Mouse (Mus musculus): ENCODE results near the gene Ffar4.

Gene Ffar4

DNA sequence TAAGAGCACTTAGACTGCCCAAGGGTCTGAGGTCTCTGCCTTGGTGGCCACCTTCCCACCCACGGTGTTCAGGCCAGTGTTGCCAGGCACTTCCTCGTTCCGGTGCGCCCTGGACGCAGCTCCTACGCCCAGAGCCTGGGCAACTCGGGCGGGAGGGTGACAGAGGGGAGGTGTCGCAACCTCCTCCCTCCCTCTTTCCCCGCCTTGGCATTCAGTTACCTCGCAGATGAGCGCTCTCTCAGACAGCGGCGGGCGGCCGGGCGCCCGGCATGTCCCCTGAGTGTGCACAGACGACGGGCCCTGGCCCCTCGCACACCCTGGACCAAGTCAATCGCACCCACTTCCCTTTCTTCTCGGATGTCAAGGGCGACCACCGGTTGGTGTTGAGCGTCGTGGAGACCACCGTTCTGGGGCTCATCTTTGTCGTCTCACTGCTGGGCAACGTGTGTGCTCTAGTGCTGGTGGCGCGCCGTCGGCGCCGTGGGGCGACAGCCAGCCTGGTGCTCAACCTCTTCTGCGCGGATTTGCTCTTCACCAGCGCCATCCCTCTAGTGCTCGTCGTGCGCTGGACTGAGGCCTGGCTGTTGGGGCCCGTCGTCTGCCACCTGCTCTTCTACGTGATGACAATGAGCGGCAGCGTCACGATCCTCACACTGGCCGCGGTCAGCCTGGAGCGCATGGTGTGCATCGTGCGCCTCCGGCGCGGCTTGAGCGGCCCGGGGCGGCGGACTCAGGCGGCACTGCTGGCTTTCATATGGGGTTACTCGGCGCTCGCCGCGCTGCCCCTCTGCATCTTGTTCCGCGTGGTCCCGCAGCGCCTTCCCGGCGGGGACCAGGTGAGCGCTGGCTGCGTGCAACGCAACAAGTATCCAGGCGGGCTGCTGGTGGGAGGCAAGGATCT, at the start of gene Ffar4:
Gene Ffar4, plus strand, starts transcription at position 214 of the 901 bp plus-strand sequence.
- in situ Hi-C loops (cut with MboI; ENCODE audit: unreplicated experiment in 2 of 2), result no loop called here

DNA sequence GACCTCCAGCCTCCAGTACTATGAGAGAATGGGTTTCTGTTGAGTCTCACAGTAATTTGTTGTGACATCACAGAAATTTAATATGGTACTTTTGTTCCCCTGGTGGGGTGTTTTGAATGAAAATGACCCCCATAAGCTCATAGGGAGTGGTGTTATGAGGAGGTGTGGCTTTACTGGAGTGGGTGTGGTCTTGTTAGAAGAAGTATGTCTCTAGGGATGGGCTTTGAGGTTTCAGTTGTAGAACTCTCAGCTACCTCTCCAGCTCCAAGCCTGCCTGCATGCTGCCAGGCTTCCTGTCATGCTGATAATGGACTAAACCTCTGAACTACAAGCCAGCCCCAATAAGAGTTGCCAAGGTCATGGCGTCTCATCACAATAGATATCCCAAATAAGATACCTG, 47.2 kb upstream of the Ffar4 start:
- in situ Hi-C loops (cut with MboI; ENCODE audit: unreplicated experiment in 2 of 2), result loop anchor here (5.0 to 25.0 kb wide), 10 partner anchors 97 to 1637 kb away; partner anchors contain the start of genes Cyp26a1 (in 1 of the 2), Fra10ac1 (in 1 of the 2) and Tnks2 (in 1 of the 2)

- in situ Hi-C loops (cut with MboI; ENCODE audit: unreplicated experiment in 2 of 2), result loop anchor here (5.0 to 10.0 kb wide), 7 partner anchors 101 to 486 kb away; partner anchors contain the start of gene Fra10ac1 (in 1 of the 2)
Measured at GRCm38 (mm10) chr19:38053227-38054041, 43.4 kb upstream of the Ffar4 start.

DNA sequence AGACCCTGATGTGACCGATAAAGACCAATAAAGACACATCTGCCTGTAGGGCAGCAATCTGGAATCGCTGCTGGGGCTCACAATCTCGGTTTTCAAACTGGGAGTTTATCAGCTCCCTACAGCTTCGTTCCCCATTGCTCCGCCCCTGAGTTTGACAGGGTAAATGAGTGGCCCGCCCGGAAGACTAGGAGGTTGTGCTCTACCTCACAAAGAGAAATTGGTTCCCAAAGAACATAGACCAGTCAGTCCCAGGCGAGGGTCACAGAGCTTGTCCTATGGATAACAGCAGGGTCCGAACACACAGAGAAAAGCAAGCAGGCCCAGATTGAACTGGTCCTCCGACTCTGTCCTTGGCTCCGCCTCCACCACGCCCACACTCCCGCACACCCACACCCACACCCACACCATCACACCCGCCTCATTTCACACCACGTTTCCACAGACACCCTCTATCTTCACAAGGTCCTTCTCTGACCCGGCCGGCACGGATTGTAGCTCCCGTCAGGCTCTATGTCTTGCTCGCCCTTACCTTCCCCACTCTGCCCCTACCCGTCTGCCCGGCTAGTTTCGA, 42.6 kb upstream of the Ffar4 start:
- in situ Hi-C loops (cut with MboI; ENCODE audit: unreplicated experiment in 2 of 2), result loop anchor here (5.0 to 10.0 kb wide), 7 partner anchors 102 to 487 kb away; partner anchors contain the start of gene Fra10ac1 (in 1 of the 2)

DNA sequence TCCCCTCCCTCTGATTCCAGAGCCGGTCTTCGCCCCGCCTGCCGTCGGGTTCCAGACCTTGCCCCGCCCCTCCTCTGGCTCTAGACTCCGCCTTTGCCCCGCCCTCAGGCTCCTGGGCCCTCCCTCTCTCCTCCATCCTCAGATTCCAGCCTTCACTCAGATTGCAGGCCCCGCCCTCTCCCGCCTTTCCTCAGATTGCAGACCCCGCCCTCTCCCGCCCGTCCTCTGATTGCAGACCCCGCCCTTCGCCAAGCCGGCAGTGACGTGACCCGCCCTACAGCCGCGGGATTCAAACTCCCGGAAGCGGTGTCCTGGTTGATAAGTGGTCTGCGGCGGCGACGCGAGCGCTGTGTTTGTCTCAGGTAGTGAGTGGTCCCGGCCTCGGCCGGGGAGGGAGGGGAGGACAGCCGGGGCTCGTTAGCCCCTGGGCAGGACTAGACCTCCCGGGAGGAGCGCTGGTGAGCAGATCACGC, 42.1 kb upstream of the Ffar4 start, which contains the start of gene Cep55:
Gene Cep55, plus strand, starts transcription at position 292 of the 473 bp plus-strand sequence.
- in situ Hi-C loops (cut with MboI; ENCODE audit: unreplicated experiment in 2 of 2), result loop anchor here (5.0 to 10.0 kb wide), 7 partner anchors 102 to 487 kb away; partner anchors contain the start of gene Fra10ac1 (in 1 of the 2)

- in situ Hi-C loops (cut with MboI; ENCODE audit: unreplicated experiment in 2 of 2), result loop anchor here (10.0 kb wide), 4 partner anchors 169 to 481 kb away; partner anchors contain the start of gene Fra10ac1 (in 1 of the 2)
Measured at GRCm38 (mm10) chr19:38055798-38056197, 41.1 kb upstream of the Ffar4 start.

DNA sequence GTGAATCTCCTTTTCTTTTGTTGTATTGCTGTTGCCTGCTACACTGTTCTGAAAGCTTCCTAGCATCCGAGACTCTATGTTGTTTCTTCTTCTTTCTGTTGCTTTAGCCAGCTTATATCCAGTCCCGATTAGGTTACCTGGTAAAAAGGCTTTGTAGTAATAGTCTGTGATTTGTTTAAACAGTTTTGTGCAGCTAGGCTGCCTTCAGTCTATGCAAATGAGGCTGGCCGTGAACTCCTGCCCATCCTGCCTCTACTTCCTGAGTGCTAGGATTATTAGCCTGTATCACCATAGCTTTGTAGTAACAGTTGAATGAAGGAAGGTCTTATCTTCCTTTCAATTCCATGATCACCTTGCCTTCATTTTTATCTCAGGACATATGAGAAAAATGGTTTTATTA, 40.6 kb upstream of the Ffar4 start:
- in situ Hi-C loops (cut with MboI; ENCODE audit: unreplicated experiment in 2 of 2), result loop anchor here (10.0 kb wide), 4 partner anchors 169 to 481 kb away; partner anchors contain the start of gene Fra10ac1 (in 1 of the 2)

GRCm38 (mm10) chr19:38056931-38057330, 39.9 kb upstream of the Ffar4 start:
- in situ Hi-C loops (cut with MboI; ENCODE audit: unreplicated experiment in 2 of 2), result loop anchor here (10.0 kb wide), 4 partner anchors 168 to 482 kb away; partner anchors contain the start of gene Fra10ac1 (in 1 of the 2)

- in situ Hi-C loops (cut with MboI; ENCODE audit: unreplicated experiment in 2 of 2), result loop anchor here in 1 of 2 experiments (10.0 kb wide), 1 partner anchor 372 kb away; no protein-coding TSS in a partner anchor
Measured at GRCm38 (mm10) chr19:38063201-38063600, 33.7 kb upstream of the Ffar4 start.

GRCm38 (mm10) chr19:38064051-38064450, 32.8 kb upstream of the Ffar4 start:
- in situ Hi-C loops (cut with MboI; ENCODE audit: unreplicated experiment in 2 of 2), result loop anchor here in 1 of 2 experiments (10.0 kb wide), 1 partner anchor 371 kb away; no protein-coding TSS in a partner anchor

DNA sequence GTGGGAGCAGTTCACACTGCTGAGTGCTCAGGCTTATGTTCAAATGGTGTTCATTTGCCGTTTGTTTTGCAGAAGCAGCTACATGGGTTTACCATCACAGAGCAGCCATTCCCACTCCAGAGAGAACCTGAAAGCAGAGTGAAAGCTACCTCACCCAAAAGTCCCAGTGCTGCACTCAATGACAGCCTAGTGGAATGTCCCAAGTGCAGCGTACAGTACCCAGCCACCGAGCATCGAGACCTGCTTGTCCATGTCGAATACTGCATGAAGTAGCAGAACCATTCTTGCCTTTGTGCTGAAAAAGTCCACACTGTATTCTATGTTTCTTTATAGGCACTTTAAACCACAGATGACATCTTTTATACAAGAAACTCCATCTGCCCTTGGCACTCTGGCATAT, 23.6 kb upstream of the Ffar4 start:
- in situ Hi-C loops (cut with MboI; ENCODE audit: unreplicated experiment in 2 of 2), result no loop called here

GRCm38 (mm10) chr19:38075051-38075450, 21.8 kb upstream of the Ffar4 start:
- in situ Hi-C loops (cut with MboI; ENCODE audit: unreplicated experiment in 2 of 2), result no loop called here

DNA sequence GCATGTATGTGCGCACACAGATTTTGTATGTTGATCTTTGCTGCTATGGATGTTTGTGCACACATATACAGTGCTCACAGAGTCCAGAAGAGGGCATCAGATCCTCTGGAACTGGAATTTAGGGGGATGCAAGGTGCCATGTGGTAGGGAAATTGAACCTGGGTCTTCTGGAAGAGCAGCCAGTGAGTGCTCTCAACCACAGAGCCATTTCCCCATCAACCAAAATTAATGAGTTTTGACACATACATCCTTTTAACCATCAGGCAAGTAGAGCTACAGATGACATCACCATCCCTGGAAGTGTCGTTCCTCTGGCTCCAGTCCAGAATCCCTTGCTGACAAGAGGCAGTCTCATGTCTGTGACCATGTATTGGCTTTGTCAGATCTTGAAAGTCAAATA, 20.6 kb upstream of the Ffar4 start:
- in situ Hi-C loops (cut with MboI; ENCODE audit: unreplicated experiment in 2 of 2), result no loop called here

- in situ Hi-C loops (cut with MboI; ENCODE audit: unreplicated experiment in 2 of 2), result no loop called here
Measured at GRCm38 (mm10) chr19:38077851-38078540, 18.9 kb upstream of the Ffar4 start.

GRCm38 (mm10) chr19:38081361-38081760, 15.5 kb upstream of the Ffar4 start:
- in situ Hi-C loops (cut with MboI; ENCODE audit: unreplicated experiment in 2 of 2), result no loop called here

GRCm38 (mm10) chr19:38082931-38083525, 13.8 kb upstream of the Ffar4 start:
- in situ Hi-C loops (cut with MboI; ENCODE audit: unreplicated experiment in 2 of 2), result no loop called here

GRCm38 (mm10) chr19:38085841-38086240, 11.0 kb upstream of the Ffar4 start:
- in situ Hi-C loops (cut with MboI; ENCODE audit: unreplicated experiment in 2 of 2), result no loop called here

DNA sequence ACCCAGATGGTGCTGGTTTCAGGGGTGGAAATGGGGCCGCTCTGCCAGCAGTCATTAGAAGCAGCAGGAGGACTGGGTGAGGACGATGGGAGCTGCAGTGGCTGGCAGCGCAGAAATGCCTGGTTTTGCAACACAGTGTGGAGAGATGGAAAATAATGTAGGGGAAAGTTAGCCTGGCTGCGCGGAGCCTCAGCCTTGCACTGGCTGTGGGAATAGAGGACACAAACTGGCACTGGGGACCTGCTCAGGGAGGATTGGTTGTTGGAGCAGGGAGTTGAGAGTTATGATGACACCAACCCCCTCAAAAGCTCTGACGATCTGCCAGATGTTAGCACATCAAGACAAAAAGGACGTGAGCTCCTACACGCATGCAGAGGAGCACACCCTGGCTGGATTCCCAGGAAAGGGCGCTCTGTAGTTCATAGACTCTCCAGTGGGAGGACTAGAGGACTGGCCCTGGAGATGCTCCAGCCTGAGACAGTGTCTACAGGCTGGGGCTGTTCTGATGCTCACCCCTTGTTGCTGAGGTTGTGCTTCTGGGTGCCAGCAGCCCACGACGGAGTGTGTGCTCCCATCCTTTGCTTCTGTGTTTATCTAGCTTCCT, 9.8 kb upstream of the Ffar4 start:
- in situ Hi-C loops (cut with MboI; ENCODE audit: unreplicated experiment in 2 of 2), result no loop called here

GRCm38 (mm10) chr19:38089358-38089757, 7.5 kb upstream of the Ffar4 start:
- in situ Hi-C loops (cut with MboI; ENCODE audit: unreplicated experiment in 2 of 2), result no loop called here

Data from v-Abl transformed pro-B cells (cell line).